Mouse (Mus musculus) neural tube, embryonic 14.5 days (tissue): ENCODE data around the gene Barx2. TPM values are rescaled to one million over a fixed set of nuclear protein-coding genes. Genes with fewer than 3 reads are reported as not detected.

Source experiments
- ATAC-seq: fragments of 200-750 bp; cut with Nextera tagmentation; 2 replicates; pipeline ENCODE4 v1.8.0; 2017; ENCODE audit warnings: low read depth, mild to moderate bottlenecking, moderate TSS enrichment, moderate library complexity
- H3K27ac ChIP-seq: fragments of 300-500 bp; sonication (generic); 2 replicates; pipeline ENCODE4 v1.5.1; 2014; ENCODE audit warnings: low read depth, mild to moderate bottlenecking, control low read depth, low read length, moderate library complexity, mixed read lengths
- H3K27me3 ChIP-seq: fragments of 300-500 bp; sonication (generic); 2 replicates; pipeline ENCODE4 v1.6.1; 2014; ENCODE audit warnings: low read length; ENCODE audit not compliant: control insufficient read depth, insufficient read depth
- H3K36me3 ChIP-seq: fragments of 300-500 bp; sonication (generic); 2 replicates; pipeline ENCODE4 v1.6.1; 2014; ENCODE audit warnings: low read length, mixed read lengths; ENCODE audit not compliant: control insufficient read depth, insufficient read depth
- H3K4me1 ChIP-seq: fragments of 300-500 bp; sonication (generic); 2 replicates; pipeline ENCODE4 v1.6.1; 2014; ENCODE audit warnings: low read length; ENCODE audit not compliant: control insufficient read depth, insufficient read depth
- H3K4me2 ChIP-seq: fragments of 300-500 bp; sonication (generic); 2 replicates; pipeline ENCODE4 v1.6.1; 2014; ENCODE audit warnings: mild to moderate bottlenecking, low read depth, low read length, control low read depth
- H3K4me3 ChIP-seq: fragments of 300-500 bp; sonication (generic); 2 replicates; pipeline ENCODE4 v1.5.1; 2014; ENCODE audit warnings: low read depth, low read length, control low read depth, mixed read lengths
- H3K9ac ChIP-seq: fragments of 300-500 bp; sonication (generic); replicated peaks from 2 replicates; pipeline ENCODE4 v1.6.1; 2014; ENCODE audit warnings: low read depth, mild to moderate bottlenecking, control low read depth, low read length, mixed read lengths
- H3K9me3 ChIP-seq: fragments of 300-500 bp; sonication (generic); 2 replicates; pipeline ENCODE4 v1.6.1; 2016; ENCODE audit warnings: low read length; ENCODE audit not compliant: control insufficient read depth
- WGBS: fragments of 180-500 bp; shearing (Covaris S2); extraction: QIAGEN DNeasy Blood & Tissue Kit; methylation state at CpG from one replicate; pipeline ENCODE4 v1.1.7; 2014; 5-methylcytosine and 5-hydroxymethylcytosine counted together
- polyA plus RNA-seq: library from polyadenylated mRNA; unstranded; fragments of >200 nt; fragmentation: Nextera tagmentation; extraction: Ambion mirVana; gene quantifications from 2 replicates; pipeline ENCODE4 v1.2.1, GENCODE M21; 2014

The Barx2 gene
- polyA plus RNA-seq, 1 experiment from 2014 or later: not detected

GRCm38 (mm10) chr9:31871410-31871809 lies 41.9 kb downstream of the Barx2 start:
- Histone ChIP-seq H3K9me3 (no peaks in the 10 kb centered on the region), H3K27me3 (no peaks in the 10 kb centered on the region), H3K36me3 (no peaks in the 10 kb centered on the region), H3K9ac (no peak overlapping the region), H3K4me2 (no peak overlapping the region), H3K27ac (no peak overlapping the region), H3K4me3 (no peak overlapping the region), H3K4me1 (no peaks in the 10 kb centered on the region)
- 38% methylated on average over 4 of the region's 4 CpGs for WGBS
- no peak for ATAC-seq

- no peak for ATAC-seq
- no peaks in the 10 kb centered on the region for H3K9me3 ChIP-seq
- H3K4me1 ChIP-seq: no peaks in the 10 kb centered on the region
- no peak overlapping the region for H3K27ac ChIP-seq
- H3K4me2 ChIP-seq: no peak overlapping the region
- H3K9ac ChIP-seq: no peak overlapping the region
- WGBS: 92% methylated on average over 2 of the region's 2 CpGs
- H3K27me3 ChIP-seq: no peaks in the 10 kb centered on the region
- H3K4me3 ChIP-seq: no peak overlapping the region
- no peaks in the 10 kb centered on the region for H3K36me3 ChIP-seq
These were observed 44.3 kb downstream of the Barx2 start for GRCm38 (mm10) chr9:31868823-31869460.

GRCm38 (mm10) chr9:31863830-31864229 lies 49.4 kb downstream of the Barx2 start:
- Histone ChIP-seq H3K9ac (no peak overlapping the region), H3K36me3 (no peaks in the 10 kb centered on the region), H3K4me3 (no peak overlapping the region), H3K4me2 (no peak overlapping the region), H3K27me3 (no peaks in the 10 kb centered on the region), H3K27ac (no peak overlapping the region), H3K4me1 (no peaks in the 10 kb centered on the region), H3K9me3 (no peaks in the 10 kb centered on the region)
- WGBS: 71% methylated on average over 6 of the region's 6 CpGs
- no peak for ATAC-seq

- no peaks in the 10 kb centered on the region for H3K27me3 ChIP-seq
- no peak overlapping the region for H3K4me2 ChIP-seq
- no peak overlapping the region for H3K4me3 ChIP-seq
- no peaks in the 10 kb centered on the region for H3K4me1 ChIP-seq
- H3K36me3 ChIP-seq: no peaks in the 10 kb centered on the region
- ATAC-seq: no peak
- H3K9ac ChIP-seq: no peak overlapping the region
- no peaks in the 10 kb centered on the region for H3K9me3 ChIP-seq
- WGBS: 87% methylated on average over 5 of the region's 5 CpGs
- H3K27ac ChIP-seq: no peak overlapping the region
These were observed 53.8 kb downstream of the Barx2 start for GRCm38 (mm10) chr9:31859446-31859845.

GRCm38 (mm10) chr9:31858720-31859340 lies 54.4 kb downstream of the Barx2 start:
- no peaks in the 10 kb centered on the region for H3K9me3 ChIP-seq
- no peaks in the 10 kb centered on the region for H3K36me3 ChIP-seq
- 0 out of 2 replicates have a peak overlapping the region, but pooled peaks have one; percentile 2 for H3K4me3 ChIP-seq
- H3K27me3 ChIP-seq: no peaks in the 10 kb centered on the region
- H3K4me1 ChIP-seq: no peaks in the 10 kb centered on the region
- H3K4me2 ChIP-seq: peak overlapping the region; percentile 46
- peak overlapping the region; percentile 34; the same call in 1 of the 2 replicates for H3K9ac ChIP-seq
- no peak overlapping the region for H3K27ac ChIP-seq
- 8% methylated on average over 20 of the region's 20 CpGs for WGBS
- ATAC-seq: peak; percentile 77; the same call in 1 of the 2 replicates

- H3K27me3 ChIP-seq: no peaks in the 10 kb centered on the region
- H3K27ac ChIP-seq: no peak overlapping the region
- no peaks in the 10 kb centered on the region for H3K4me1 ChIP-seq
- no peak overlapping the region for H3K9ac ChIP-seq
- ATAC-seq: peak; percentile 56; the same call in 1 of the 2 replicates
- H3K36me3 ChIP-seq: no peaks in the 10 kb centered on the region
- H3K9me3 ChIP-seq: no peaks in the 10 kb centered on the region
- 75% methylated on average over 1 of the region's 1 CpGs for WGBS
- no peak overlapping the region for H3K4me2 ChIP-seq
- no peak overlapping the region for H3K4me3 ChIP-seq
These were observed 55.8 kb downstream of the Barx2 start for GRCm38 (mm10) chr9:31857512-31857911.

- no peak for ATAC-seq
- H3K4me1 ChIP-seq: no peaks in the 10 kb centered on the region
- H3K9me3 ChIP-seq: no peaks in the 10 kb centered on the region
- no peak overlapping the region for H3K4me3 ChIP-seq
- H3K36me3 ChIP-seq: no peaks in the 10 kb centered on the region
- H3K27ac ChIP-seq: no peak overlapping the region
- no peak overlapping the region for H3K9ac ChIP-seq
- H3K4me2 ChIP-seq: no peak overlapping the region
- H3K27me3 ChIP-seq: no peaks in the 10 kb centered on the region
- WGBS: 38% methylated on average over 8 of the region's 8 CpGs
These were observed 56.8 kb downstream of the Barx2 start for GRCm38 (mm10) chr9:31856437-31856836.

- no peak overlapping the region for H3K9ac ChIP-seq
- H3K4me2 ChIP-seq: no peak overlapping the region
- no peaks in the 10 kb centered on the region for H3K4me1 ChIP-seq
- no peaks in the 10 kb centered on the region for H3K36me3 ChIP-seq
- H3K9me3 ChIP-seq: no peaks in the 10 kb centered on the region
- no peak for ATAC-seq
- 85% methylated on average over 6 of the region's 6 CpGs for WGBS
- no peaks in the 10 kb centered on the region for H3K27me3 ChIP-seq
- H3K27ac ChIP-seq: no peak overlapping the region
- H3K4me3 ChIP-seq: no peak overlapping the region
These were observed 57.6 kb downstream of the Barx2 start for GRCm38 (mm10) chr9:31855668-31856067.

GRCm38 (mm10) chr9:31851710-31852109 lies 61.6 kb downstream of the Barx2 start:
- WGBS: 91% methylated on average over 8 of the region's 8 CpGs
- Histone ChIP-seq H3K4me2 (no peak overlapping the region), H3K9me3 (no peaks in the 10 kb centered on the region), H3K4me1 (no peaks in the 10 kb centered on the region), H3K4me3 (no peak overlapping the region), H3K27ac (no peak overlapping the region), H3K27me3 (no peaks in the 10 kb centered on the region), H3K36me3 (no peaks in the 10 kb centered on the region), H3K9ac (no peak overlapping the region)
- ATAC-seq: no peak
